Mouse (Mus musculus): ENCODE measurements around the gene Vmn1r76.

The Vmn1r76 gene

GRCm38 (mm10) chr7:11938113-11938512 is at the start of gene Vmn1r76:
Vmn1r76 (minus strand) TSS chr7:11938213.
- DNase-seq, result no peak

- no peak for DNase-seq
Observed at GRCm38 (mm10) chr7:11972611-11973010, 34.6 kb upstream of the Vmn1r76 start.

GRCm38 (mm10) chr7:11947991-11948390 is 10.0 kb upstream of the Vmn1r76 start:
- DNase-seq, result no peak

- DNase-seq, result no peak
Observed at GRCm38 (mm10) chr7:11874330-11874729, 63.7 kb downstream of the Vmn1r76 start, which contains the start of gene Vmn1r75. Vmn1r75 (plus strand) TSS chr7:11874630.

Data from right cerebral cortex, postnatal 25 days (tissue).